Mouse (Mus musculus): ENCODE data around the gene Col26a1. TPM values are rescaled to one million over a fixed set of nuclear protein-coding genes. Genes with fewer than 3 reads are reported as not detected.
A peak's percentile ranks its signal among the peaks of the same experiment; 100 is the strongest.
"Not testable (repeated sequence)": the region's sequence is repeated elsewhere in the genome, so short reads cannot be mapped to it uniquely, and the experiment has no call there.

The Col26a1 gene
- total RNA-seq, 2 experiments from 2014 or later: 6.7 to 8.3 TPM

DNA sequence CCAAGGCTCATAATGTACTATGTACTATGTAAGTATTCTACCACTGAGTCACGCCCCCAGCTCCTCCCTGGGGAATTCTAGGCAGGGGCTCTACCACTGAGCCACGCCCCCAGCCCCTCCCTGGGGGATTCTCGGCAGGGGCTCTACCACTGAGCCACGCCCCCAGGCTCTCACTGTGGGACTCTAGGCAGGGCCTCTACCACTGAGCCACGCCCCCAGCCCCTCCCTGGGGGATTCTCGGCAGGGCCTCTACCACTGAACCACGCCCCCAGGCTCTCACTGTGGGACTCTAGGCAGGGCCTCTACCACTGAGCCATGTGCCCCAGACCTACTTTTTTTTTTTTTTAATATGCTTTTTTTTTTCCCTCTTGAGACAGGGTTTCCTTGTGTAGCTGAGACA lies 129.8 kb downstream of the Col26a1 start:
- DNase-seq: not testable (repeated sequence)

GRCm38 (mm10) chr5:136752104-136752503 lies 130.9 kb downstream of the Col26a1 start:
- no peak for DNase-seq

- no peak for DNase-seq
These were observed 136.4 kb downstream of the Col26a1 start for GRCm38 (mm10) chr5:136746596-136746995.

GRCm38 (mm10) chr5:136738918-136739317 lies 144.1 kb downstream of the Col26a1 start:
- no peak for DNase-seq

DNA sequence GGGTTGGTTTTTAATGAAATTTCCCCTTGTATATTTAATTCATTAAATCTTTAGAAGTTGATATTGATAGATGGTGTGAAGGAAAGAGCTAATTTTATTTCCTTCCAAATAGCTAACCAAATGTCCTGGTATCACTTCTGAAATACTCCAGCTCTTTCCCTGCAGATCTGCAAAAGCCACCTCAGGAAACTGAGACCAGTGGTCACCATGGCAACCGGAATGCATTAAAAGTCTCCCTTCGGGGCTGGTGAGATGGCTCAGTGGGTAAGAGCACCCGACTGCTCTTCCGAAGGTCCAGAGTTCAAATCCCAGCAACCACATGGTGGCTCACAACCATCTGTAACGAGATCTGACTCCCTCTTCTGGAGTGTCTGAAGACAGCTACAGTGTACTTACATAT lies 156.7 kb downstream of the Col26a1 start:
- DNase-seq: not testable (repeated sequence)

- no peak for DNase-seq
These were observed 161.4 kb downstream of the Col26a1 start for GRCm38 (mm10) chr5:136721596-136721995.

DNA sequence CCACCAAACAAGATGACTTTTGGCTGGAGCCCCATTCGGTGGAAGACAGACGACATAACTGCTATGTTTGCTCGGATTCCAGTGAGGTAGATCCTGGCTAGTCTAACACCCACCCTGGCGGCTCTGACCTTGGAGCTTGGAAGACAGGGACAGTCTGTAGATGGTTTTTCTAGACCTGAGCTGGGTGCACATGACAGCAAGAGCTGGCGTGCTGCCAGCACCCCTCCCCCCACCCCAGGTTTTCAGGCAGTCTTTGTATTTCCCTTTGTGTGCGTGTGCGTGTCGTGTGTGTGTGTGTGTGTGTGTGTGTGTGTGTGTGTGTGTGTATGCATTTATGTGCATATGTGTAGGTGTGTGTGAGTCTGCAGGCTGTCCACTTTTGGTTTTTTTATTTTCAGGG lies 164.4 kb downstream of the Col26a1 start:
- no peak for DNase-seq

DNA sequence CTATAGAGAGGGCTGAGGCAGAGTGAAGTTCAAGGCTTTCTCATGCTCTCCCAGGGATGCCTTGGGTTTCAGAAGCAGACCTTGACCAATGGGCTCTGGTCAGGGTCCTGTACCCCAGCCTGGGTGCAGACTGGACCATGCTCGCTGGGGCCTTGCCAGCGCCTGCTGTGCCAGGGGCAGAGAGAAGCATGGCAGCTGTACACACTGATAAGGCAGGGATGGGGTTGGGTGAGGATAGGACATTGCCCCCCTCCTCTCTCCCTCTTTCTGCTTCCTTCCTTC lies 165.5 kb downstream of the Col26a1 start:
- DNase-seq: no peak

DNA sequence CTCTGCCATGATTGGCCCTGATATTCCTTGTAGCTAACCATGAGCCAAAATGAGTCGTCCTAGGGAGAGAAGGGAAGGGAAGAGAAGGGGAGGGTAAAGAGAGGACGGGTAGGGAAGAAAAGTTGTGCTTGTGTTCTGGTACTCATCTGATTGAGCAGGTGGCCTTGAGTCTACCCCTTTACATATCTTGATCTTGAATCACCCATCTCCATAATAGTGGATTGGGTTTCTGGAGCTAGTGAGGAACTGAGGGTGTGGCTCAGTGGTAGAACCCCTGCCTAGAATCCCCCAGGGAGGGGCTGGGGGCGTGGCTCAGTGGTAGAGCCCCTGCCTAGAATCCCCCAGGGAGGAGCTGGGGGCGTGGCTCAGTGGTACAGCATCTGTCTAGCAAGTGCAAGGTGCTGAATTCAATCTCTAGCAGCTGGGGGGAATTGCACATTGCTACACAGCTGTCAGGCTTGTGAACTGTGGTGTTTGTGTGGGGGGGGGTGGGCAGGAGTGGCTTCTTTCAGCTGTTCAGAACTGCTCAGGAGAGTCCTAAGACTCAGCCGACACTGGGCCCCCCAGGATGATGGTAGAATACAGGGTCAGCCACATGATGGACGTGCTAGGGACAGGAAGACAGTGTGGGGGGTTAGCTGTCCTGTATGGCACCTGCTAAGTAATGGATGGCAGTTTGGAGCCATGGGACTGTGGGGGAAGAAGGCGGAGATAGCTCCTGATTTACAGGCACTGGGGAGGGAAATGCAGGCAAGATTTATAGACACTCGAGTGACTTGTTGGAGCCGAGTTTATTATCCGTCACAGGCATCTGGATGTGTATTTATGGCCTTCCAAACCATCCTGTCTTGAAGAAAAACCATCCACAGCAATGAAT lies 166.1 kb downstream of the Col26a1 start:
- DNase-seq: no peak

- peak; percentile 50 for DNase-seq
These were observed 168.1 kb downstream of the Col26a1 start for GRCm38 (mm10) chr5:136714879-136715278.

DNA sequence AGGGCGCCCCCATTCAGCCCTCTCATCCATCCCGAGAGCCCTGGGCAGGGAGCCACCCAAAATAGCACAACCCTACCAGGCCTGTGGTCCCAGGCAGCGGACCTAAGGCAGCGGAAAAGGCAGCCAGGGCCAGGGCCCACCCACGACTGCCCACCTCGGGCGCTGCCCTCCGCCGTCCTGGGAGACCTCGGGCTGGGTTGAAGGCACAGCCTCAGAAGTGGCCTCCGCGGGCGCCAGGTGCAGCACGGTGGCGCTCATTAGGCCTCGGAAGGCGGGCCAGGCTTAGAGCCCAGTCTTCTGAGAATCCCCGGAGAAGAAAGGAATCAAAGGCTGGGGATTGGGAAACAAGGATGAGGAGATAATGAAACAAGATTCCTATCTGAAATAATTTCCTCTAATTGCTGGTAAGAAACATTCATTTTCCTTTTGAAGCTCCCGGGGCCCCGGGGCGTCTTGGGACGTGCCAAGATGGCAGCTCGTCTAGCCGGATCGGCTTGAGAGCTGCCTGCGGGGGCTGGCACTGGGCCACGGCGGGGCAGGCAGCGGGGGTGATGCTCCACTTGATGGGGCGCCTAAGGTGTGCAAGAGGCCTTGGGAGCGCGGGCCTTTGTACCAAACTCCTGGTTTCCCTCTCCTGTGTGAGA lies 168.7 kb downstream of the Col26a1 start:
- DNase-seq: no peak

DNA sequence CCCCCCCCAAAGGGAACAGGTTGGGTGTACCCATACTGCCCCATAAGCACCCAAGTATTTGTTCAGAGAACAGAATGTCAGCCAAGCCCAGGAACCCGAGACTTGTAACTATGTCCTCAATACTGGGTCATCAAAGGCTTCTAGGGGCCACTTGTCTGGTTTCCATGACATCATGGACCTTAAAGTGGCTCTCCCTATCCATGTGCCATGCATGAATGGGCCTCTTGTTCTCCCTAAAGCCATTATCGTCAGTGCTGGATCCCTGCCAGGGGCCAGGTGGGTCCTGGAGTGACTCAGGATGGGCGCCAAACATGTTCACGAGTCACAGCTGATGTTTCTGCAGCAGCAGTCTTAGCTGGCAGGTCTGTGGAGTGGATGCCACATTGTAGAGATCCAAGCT lies 172.3 kb downstream of the Col26a1 start:
- no peak for DNase-seq

DNA sequence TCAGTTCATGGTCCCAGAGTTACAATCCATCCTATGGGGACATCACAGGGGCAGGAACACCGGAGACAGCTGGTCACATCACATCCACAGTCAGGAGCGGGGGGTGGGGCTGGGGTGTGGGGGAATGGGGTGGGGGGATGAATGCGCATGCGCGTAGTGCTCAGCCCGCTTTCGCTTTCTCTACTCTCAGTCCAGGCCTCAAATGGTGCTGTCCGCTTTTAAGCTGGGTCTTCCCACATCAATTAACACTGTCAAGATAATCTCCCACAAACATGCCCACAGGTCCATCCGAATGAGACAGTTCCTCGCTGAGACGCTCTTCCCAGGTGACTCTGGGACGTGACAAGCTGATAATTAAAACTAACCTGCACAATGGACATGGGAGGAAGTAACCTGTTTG lies 174.9 kb downstream of the Col26a1 start:
- no peak for DNase-seq

- peak; percentile 85 for DNase-seq
These were observed 176.2 kb downstream of the Col26a1 start for GRCm38 (mm10) chr5:136706803-136707202.

DNA sequence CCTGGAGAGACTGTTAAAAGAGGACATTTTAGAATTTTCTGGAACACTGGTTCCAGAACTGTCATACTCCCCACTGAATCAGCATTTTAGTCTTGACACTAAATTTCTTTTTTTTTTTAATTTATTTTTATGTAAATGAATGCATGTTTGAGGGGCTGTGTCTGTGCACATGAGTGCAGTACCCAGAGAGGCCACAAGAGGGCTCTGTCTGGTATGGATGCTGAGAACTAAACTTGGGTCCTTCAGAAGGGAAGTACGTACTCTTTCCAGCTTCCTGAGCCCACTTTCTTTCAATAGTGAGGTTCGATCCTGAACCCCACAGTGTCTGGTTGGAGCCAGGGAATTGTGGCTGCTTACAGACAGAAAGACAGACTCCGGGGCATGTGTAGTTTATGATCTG lies 177.5 kb downstream of the Col26a1 start:
- DNase-seq: no peak

DNA sequence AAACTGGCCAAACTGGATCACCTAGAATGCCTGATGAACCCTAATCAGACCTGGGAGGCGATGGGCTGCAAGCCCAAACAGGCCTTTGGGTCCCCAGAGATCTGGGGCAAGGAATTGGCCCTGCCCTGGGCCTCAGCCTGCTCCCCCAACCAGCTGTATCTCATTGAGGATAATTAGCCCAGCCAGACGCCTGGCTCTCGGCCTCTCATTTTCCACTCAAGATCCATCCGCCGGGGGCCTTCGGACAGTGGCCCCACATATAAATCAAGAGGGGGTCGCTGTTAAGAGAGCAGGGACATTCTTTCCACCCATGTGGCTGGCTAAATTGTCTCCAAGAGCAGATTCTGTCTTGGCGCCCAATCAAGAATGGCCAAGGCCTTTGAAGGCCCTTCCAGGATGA lies 178.9 kb downstream of the Col26a1 start:
- DNase-seq: no peak

- DNase-seq: peak; percentile 89
These were observed 179.3 kb downstream of the Col26a1 start for GRCm38 (mm10) chr5:136703751-136704150.

GRCm38 (mm10) chr5:136702159-136702725 lies 180.8 kb downstream of the Col26a1 start:
- no peak for DNase-seq

GRCm38 (mm10) chr5:136697618-136698017 lies 185.4 kb downstream of the Col26a1 start:
- no peak for DNase-seq

DNA sequence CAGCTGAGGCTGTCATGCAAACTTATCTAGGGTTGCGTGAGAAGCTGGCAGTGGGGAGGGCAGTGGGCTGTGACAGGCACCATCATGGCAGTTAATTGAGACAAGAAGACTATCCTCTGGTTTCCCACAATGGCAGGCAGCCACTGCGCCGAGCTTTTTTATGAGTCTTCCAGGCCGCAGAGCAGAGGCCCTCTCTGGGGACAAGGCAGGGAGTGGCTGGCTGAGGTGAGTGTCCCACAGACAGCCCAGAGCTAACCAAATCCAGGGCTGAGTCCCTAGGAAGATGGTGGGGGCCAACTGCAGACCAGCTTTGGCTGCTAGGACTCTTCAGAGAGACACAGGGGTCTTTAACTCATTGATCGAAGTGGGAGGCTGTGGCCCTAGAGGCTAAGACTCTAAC lies 186.5 kb downstream of the Col26a1 start:
- DNase-seq: no peak

DNA sequence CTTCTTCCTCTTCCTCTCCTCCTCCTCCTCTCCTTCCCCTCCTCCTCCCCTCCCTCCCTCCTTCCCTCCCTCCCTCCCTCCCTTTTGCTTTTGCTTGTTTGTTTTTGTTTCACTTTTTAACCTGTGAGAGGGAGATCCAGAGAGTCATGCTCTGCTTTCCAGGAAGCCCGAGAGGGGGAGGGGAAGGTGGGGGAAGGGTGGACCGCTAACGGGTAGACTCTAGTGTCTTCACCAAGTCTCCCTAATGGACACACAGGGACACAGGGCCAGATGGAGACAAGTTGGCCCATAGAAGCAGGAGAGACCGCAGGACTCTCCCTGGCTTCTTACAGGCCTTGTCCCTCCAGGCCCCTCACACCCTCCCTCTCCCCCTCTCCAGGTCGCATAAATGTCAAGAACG lies 188.0 kb downstream of the Col26a1 start:
- DNase-seq: no peak

DNA sequence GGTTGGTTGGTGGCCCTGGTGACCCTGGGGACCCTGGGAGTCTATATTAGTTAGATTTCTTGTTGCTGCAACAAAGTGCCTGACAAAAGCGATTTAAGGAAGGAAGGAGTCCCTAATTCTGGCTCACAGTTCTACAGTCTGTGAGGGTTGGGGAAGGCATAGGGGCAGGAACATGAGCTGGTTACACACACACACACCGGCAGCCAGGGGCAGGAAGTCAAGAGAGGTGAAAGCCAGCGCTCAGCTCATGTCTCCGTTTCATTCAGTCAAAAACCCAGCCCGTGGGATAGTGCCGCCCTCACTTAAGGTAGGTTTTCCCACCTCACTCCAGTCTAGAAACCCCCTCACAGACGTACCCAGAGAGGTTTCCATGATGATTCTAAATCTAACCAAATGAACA lies 189.6 kb downstream of the Col26a1 start:
- no peak for DNase-seq

- no peak for DNase-seq
These were observed 190.2 kb downstream of the Col26a1 start, which contains the start of gene Myl10 for GRCm38 (mm10) chr5:136692784-136693183. Myl10 (plus strand) TSS chr5:136693146.

All from adrenal gland, postnatal 10 days (tissue).